Mouse (Mus musculus) megakaryocyte-erythroid progenitor cell, adult 5-6 weeks (primary cell): ENCODE data around the gene Igfbp6. TPM values are rescaled to one million over a fixed set of nuclear protein-coding genes. Genes with fewer than 3 reads are reported as not detected.
A peak's percentile ranks its signal among the peaks of the same experiment; 100 is the strongest.
"Not testable (repeated sequence)": the region's sequence is repeated elsewhere in the genome, so short reads cannot be mapped to it uniquely, and the experiment has no call there.

ENCODE experiments used
- ATAC-seq: replicated peaks from 2 replicates; pipeline ENCODE4 v1.8.0; 2016; ENCODE audit warnings: mild to moderate bottlenecking, inconsistent platforms; ENCODE audit not compliant: severe bottlenecking, poor library complexity, low FRiP score, low TSS enrichment
- total RNA-seq, 2 experiments: library from RNA; stranded (forward) in 1 of 2; stranded (reverse) in 1 of 2; fragments of 200-1000, 215-1000 nt in 1 of 2; fragments of >200 nt in 1 of 2; fragmentation: Nextera tagmentation in 1 of 2; gene quantifications; 2 replicates each; pipeline ENCODE4 v1.2.3; 2014 to 2017

Igfbp6 gene
- total RNA-seq, 2 experiments from 2014 or later = not detected

DNA sequence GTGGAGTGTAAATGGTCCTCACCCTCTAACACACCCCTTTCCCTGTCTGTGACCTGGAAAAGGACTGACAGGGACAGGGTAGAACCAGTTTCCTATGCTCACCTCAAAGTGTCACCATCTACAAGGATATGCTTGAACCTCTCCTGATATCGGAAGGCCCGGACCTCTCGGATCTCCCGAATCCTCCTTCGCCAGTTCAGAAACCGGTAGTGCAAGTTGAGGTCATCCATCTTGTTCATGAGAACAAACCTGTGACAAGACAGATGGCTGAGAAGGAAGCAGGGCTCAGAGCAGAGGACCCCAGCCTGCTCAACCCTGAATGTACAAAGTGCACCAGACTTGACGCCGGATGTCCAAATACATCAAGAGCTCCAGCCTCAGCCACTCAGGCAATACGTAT lies 10.8 kb upstream of the Igfbp6 start:
- ATAC-seq = no peak

DNA sequence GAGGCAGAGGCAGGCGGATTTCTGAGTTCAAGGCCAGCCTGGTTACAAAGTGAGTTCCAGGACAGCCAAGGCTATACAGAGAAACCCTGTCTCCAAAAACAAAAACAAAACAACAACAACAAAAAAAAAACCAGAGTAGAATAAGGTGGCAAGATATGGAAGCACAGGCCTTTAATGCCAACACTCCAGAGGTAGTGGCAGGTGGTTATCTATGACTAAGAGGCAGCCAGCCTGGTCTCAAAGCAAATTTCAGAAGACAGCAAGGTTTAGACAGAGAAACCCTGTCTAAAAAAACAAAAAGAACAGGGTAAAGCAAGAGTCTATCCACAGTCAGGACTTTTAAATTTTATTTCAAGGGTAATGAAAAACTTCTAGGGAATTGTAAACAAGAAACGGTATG lies 9.5 kb upstream of the Igfbp6 start:
- peak; percentile 51; the same call in 1 of the 2 replicates for ATAC-seq

DNA sequence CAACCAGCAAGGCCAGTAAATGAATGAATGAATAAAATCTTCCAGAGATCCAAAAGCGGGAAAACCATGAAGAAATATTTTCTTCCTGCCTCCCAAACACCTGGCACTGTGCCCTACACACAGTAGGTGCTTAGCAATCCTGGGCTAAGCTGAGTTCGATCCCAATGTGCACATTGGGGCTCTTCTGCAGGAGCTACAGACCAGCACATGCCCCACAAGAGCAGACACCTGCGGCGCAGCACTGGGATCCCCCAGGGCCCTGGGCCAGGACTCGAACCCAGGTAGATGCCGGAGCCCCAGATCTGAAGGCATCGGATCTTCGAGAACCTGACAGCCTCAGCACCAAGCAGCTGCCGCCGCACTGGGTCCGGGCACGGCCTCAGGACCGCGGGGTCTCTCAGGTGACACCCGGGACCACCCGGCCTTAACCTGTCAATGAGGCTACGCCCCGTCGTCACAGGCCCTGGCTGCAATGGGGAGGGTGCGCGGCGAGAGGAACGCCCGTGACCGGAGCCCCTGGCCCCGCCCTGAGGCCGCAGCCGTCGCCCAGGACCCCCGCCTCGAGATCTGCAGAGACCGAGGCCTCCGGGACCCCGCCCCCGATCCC lies 8.5 kb upstream of the Igfbp6 start:
- ATAC-seq = peak; percentile 12

DNA sequence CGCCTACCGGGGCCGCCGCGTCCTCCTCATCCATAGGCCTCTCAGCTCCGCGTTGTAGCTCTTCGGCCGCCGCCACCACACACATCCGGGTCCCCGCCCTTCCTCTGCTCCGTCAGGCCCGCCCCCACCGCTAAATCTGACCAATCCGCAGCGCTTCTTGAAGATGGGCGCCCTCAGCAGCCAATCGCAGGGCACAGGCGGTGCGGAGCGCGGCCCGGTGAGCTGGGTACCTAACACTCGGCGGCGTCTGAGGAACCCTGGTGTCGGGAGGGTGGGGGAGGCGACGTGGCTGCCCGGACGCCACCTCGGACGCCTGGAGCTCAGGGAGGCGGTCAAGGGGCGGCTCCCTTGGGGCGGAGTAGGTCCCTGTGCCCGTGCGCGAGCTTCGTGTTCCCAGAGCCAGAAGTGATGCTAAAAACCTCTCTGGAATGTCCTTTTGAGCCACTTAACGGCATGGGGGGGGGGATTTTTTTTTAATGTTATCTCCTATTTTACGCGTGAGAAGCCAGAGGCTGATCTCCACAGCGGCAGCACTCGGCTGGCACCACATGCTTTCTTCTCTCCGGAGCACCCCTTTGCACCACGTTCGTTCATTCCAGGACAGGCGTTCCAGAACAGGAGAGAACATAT lies 7.9 kb upstream of the Igfbp6 start, which contains the start of gene Spryd3:
Spryd3 (minus strand) TSS at position 106 of the 630 bp plus-strand sequence.
- ATAC-seq = peak; percentile 98

DNA sequence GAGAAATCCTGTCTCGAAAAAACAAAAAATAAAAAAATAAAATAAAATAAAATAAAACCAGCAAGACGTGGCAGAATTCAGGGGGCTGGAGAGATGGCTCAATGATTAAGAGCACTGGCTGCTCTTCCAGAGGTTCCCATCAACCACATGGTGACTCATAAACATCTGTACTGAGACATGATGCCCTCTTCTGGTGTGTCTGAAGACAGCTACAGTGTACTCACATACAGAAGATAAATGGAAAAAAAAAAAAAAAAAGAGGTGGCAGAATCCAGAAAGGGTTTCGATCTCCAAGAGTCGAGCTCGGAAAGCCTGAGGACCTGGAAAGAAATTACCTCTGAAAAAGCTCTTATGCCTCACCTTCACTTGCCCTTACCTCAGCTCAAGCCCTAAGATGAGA lies 3.0 kb upstream of the Igfbp6 start:
- ATAC-seq = no peak

DNA sequence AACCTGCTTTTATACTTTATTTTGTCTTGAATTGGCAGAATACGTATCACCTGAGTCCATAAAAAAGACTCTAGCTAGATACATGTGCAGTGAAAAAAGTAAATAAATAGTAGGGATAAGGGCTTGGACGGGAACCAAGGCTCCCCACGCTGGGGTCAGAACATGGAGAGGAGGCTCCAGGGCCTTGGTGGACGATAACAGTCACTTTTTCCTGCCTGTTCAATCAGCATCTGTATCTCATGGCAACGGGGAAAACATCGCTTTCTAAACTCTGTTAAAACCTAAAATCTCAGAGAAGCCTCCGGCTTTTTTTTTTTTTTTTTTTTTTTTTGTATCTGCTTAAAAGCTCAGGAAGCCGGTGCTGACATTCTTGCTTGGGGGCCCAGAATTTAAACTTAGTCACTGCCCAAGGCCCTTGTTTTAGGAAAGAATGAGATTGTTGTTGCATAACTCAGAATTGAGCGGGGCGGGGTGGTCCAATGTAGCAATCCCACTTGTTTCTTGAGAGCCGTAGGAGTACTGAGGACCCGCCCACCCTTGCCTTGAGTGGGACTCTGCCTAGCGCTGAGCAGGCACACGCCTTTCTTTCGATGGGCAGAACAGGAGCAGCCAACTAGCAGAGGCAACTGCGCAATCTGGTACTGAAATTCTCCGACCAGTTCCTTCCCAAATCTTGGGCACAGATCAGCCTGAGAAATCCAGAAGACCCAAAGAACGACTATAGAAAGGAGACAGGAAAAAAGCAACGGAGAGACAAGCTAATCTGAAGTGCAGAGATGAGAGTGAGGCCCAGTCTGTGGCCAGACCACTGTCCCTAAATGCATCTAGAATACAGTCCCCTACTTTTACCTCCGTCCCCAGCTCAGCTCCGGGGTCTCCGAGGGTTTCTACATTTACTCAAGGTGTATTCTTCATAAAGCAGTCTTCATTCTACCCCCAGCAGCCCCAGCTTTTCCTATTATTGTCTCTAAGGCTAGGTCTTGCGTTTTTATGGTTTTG lies 949 bp upstream of the Igfbp6 start:
- no peak for ATAC-seq

DNA sequence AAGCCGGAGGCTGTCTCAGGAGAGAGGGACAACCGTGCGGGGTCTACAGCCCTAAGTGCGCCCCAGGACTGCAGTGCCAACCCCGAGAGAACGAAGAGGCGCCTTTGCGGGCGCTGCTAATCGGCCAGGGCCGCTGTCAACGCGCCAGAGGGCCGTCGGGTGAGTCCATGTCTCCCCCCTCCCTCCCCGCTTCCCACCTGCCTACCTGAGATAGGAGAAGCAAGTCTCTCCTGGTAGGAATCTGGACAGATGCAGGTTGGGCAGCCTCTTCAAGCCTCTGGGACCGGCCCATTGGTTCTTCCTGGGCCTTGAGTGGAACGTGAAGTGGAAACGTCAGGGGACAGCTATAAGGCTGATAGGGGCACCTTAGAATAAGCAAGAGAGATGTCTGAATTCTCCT lies 564 bp downstream of the Igfbp6 start:
- no peak for ATAC-seq

DNA sequence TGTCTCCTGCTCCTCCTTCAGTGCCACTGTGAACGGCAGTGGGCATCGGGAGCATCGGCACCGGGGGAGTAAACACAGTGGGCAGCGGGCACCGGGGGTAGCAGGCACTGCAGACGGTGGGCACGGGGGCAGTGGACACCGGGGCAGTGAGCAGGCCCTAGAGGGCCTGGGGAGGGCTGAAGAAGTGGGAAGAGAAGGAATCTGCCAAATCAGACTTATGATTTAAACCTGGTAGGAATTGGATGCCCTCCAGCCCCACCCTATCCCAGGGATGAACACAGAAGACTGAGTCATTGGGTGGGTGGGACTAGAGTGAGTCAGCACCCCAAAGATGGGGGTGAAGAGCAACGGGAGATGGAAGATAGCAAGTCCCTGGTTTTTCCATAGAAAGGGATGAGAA lies 1.2 kb downstream of the Igfbp6 start:
- no peak for ATAC-seq

DNA sequence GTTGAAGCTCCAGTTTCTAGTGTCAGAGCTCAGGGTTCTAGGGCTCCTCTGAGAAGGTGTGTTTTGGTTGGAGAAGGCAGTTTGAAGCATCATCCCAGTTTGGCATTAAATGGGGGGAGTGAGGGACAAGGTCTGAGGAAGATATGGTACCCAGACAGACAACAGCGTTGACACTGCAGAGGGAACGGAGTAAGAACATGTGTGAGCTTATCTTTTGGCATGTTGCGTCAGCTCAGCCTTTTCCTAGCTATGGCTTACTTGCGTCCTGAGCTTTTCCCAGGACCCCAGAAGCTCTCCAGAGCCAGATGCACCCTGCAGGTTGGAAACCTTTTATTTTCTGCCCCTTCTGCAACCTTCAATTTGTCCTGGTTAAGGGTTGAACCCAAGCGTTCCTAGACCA lies 1.9 kb downstream of the Igfbp6 start:
- no peak for ATAC-seq

DNA sequence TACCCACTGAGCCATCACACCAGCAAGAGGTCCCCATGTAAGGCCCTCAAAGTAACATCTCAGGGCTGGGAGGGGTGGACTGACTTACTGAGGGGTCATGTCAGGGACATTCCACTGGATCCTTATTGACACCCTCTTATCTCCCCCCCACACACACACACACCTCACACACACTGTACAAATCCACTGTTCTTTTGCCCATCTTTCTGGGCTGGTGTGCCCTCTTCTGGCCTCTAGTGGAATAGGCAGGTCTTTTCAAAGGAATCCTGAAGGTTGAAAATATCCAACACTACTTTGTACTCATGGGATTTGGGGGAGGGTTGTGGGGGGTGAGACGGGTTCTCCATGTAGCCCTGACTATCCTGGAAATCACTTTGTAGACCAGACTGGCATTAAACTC lies 2.7 kb downstream of the Igfbp6 start:
- ATAC-seq = peak; percentile 51

DNA sequence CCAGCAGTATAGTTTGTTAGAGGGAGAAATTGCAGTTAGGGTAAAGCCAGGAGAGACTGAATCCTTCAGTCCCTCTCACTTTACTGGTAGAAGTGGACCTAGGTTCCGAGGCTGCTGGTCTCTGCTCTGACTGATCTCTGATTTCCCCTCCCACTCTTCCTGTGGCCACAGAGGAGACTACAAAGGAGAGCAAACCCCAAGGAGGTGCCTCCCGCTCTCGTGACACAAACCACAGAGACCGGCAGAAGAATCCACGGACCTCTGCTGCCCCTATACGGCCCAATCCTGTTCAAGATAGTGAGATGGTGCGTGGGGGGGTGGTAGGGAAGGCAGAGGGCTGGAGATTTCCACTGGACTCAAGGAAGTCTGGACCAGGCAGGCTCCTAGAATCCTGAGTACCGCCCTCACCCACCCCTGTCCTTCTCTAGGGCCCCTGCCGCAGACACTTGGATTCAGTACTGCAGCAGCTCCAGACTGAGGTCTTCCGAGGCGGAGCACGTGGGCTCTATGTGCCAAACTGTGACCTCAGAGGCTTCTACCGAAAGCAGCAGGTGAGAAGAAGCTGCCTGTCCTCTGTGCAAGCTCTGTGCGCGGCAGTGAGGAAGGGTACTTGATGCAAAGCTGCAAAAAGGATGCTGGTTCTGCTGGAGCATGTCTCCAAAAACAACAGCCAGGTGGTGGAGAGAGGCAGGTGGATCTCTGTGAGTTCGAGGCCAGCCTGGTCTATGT lies 3.7 kb downstream of the Igfbp6 start:
- ATAC-seq = no peak

DNA sequence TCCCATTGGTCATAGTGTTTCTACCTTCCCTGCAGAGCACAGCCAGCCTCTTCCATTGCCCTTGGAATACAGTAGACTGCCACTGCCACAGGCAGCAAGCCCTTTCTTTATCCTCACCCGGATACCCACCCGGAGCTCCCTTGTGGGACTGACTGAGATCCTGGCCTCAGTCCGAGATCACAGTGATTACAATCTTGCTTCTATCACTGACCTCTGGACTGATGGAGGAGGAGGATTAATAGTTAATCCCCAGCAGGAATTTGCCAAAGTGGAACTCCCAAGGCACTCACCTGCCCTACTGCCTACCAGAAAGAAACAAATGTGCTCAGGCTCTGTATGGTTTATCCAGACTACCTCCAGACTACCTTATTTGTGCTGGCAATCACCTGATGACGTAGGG lies 5.4 kb downstream of the Igfbp6 start:
- ATAC-seq = no peak

DNA sequence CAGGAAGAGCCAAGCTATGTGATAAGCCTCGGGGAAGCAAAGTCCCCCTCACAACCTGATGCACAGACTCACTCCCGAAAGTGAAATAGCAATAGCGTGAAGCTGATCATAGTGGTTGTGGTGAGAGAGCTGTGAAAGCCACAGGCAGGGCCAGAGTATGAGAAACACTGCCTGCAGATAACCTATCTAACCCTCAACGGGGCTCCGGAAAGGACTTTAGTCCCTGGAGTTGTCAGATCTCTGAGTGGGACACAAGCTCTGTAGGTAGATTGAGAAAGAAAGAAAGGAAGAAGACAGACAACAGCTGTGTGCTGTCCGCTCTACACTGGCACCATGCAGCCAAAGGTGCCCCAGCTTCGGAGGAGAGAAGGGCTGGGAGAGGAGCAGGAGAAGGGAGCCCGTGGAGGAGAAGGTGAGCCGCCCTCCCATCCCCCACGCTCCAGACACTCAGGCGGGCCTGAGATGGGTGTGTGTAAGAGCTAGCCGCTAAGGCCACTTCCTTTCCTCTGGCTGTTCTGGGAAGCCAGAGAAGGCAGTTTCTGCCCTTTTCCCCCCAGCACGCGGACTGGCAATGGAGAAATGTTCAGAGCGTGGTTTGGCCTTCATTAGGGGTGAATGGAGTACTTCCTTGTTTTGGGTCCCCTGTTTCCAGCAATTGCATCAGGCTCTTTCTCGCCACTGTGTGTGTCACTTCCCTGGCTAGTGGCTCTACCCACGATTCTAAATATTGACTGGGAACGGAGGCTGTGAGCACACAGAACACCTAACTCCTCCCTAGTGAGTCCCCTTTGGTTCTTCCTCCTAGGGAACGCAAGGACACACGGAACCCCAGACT lies 6.4 kb downstream of the Igfbp6 start, which contains the start of gene Soat2:
Soat2 (plus strand) TSS at position 226 of the 835 bp plus-strand sequence.
- peak; percentile 69 for ATAC-seq

DNA sequence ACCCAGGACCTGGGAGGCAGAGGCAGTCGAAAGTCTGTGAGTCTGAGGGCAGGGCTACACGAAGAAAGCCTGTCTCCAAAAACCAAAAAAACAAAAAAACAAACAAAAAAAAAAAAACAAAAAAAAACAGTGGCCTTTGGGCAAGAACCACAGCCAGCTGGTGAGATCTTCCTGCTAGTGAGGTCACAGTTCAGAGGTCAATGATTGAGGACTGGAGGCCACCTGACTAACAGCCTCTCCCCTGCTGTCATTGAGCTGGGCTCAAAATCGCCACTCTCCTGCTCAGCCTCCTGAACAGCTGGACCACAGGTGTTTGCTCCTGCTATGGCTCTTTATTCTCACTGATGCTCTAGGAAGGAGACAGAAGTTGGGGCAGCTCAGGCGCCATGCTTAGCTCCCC lies 8.5 kb downstream of the Igfbp6 start:
- ATAC-seq = no peak

DNA sequence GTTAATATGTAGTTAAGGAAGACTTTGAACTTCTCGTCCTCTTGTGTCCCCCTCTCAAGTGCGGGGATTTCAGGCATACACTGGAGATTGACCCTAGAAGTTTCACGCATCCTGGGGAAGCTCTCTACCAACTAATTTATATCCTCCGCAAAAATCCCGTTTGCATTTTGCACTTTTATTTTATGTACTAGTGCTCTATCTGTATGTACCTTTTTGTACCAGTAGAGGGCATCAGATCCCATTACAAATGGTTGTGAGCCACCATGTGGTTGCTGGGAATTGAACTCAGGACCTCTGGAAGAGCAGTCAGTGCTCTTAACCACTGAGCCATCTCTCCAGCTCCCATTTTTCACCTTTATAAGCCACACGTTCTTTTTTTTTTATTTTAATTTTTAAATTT lies 10.8 kb downstream of the Igfbp6 start:
- not testable (repeated sequence) for ATAC-seq

DNA sequence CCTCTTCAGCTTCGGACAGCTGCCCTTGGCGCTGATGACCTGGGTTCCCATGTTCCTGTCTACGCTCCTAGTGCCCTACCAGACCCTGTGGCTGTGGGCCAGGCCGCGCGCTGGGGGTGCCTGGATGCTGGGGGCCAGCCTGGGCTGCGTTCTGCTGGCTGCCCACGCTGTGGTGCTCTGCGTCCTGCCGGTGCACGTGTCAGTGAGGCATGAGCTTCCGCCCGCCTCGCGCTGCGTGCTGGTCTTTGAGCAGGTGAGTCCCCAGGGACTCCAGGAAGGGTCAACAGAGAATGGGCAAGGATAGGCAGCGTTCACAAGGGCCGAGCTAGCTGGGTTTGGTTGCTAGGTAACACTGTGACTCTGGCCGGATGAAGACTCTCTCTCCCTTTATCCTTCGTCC lies 12.7 kb downstream of the Igfbp6 start:
- ATAC-seq = no peak

DNA sequence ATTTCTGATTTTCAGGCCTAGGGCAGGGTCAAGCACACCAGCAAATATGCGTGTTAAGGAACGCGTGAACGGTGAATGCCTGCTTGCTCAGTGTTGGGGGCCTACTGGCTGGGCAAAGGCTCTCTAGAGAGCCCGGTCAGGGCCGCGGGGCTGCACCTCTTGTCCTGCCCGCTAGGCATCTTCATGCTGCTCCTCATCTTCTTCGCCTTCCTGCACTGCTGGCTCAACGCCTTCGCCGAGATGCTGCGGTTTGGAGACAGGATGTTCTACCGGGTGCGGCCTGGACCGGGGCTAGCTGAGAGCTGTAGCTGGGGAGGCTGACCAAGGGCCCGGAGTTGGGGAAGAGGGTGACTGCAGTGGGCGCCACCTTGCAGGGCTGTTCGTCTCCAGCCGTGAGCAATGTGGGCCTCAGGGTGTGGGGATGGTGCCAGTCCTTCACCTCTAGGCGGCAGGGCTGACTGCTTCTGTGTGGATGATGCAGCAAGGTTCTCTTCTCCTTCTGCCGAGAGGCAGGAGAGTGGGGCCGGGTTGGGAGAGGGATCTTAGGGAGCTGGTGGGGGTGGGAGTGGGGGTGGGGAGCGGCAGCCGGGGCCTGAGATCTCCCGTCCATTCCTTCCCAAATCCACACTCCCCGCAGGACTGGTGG lies 16.4 kb downstream of the Igfbp6 start:
- no peak for ATAC-seq
